Mouse (Mus musculus) gastrocnemius, adult 18-20 months (tissue): ENCODE measurements around the gene Arhgap1. TPM values are rescaled to one million over a fixed set of nuclear protein-coding genes. Genes with fewer than 3 reads are reported as not detected.
A peak's percentile ranks its signal among the peaks of the same experiment; 100 is the strongest.

ENCODE experiments used
- DNase-seq: peaks from one replicate; pipeline ENCODE4 v3.0.0; 2021; ENCODE audit warnings: low spot score
- total RNA-seq, 2 experiments: library from RNA; stranded (reverse); gene quantifications; 2 replicates each; pipeline ENCODE4 v1.2.3; 2021

Gene Arhgap1
- total RNA-seq, 2 experiments from 2014 or later, result 4.6 to 6.9 TPM

DNA sequence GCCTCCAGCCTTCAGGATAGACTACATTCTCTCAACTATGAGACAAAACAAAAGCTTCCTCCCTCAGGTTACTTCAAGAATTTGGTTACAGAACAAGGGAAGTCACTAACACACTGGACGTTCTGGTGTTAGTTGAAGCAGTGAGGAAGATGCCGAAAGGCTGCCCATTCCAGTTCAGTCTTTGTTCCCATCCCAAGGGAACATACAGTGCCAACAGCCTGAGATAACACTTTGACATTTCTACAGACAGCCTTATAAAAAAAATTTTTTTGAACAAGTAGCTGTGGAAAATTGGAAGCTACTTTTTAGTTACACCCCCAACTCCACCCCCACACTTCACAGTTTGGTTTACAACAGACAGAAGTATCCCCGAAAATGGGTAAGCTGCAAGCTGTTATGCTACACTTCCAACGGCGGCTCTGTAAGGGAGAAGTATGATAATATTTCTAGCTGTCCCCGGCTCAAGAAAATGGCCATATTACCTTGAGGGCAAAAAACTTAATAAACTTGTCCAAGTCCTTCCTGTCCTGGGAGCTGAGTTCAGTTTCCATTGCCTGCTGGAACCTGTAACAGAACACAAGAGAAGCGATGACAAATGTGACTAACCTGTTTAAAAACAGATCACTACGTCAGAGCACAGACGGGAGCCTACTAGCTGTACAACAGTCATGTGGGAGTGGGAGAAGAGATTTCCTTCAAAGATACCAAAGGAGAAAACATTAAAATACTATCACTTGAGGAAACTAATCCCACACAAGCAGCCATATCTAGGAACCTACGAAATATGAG lies 46.0 kb downstream of the Arhgap1 start:
- no peak for DNase-seq

- no peak for DNase-seq
Observed at GRCm38 (mm10) chr2:91696225-91696590, 46.5 kb downstream of the Arhgap1 start.

GRCm38 (mm10) chr2:91699225-91699624 lies 49.6 kb downstream of the Arhgap1 start:
- DNase-seq, result no peak

DNA sequence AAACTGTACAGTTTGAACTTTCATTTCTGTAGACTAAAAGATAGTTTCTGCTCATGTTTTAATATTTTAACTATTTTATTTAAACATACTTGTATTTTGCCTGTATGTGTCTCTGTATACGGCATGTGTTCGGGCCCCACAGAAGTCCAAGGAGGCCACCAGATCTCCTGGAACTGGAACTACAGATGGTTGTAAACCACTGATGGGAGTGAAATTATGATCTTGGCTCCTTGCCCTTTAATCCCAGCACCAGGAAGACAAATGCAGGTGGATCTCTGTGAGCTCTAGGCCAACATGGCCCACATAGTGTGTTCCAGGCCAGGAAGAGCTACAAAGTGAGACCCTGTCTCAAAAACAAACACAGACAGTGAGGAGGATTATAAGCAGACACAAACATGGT lies 51.7 kb downstream of the Arhgap1 start:
- DNase-seq, result no peak

DNA sequence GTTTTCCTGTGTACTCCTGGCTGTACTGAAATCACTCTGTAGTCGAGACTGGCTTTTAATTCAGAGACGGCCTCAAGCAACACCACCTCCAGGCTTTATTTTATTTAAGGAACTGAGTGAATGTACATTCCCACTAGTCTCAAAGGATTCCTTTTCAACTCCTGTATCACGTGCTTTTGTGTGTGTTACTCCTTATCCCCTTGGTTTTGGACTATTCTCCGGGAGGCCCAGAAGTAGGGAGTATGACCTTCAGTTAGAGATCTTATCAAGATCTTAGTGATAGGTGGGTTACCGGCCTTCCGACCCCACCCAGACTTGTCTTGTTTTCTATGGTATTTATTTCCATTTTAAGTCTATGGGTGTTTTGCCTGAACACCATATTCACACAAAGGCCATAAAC lies 56.1 kb downstream of the Arhgap1 start:
- no peak for DNase-seq

GRCm38 (mm10) chr2:91706456-91706855 lies 56.8 kb downstream of the Arhgap1 start:
- no peak for DNase-seq

- no peak for DNase-seq
Observed at GRCm38 (mm10) chr2:91708361-91708760, 58.7 kb downstream of the Arhgap1 start.

DNA sequence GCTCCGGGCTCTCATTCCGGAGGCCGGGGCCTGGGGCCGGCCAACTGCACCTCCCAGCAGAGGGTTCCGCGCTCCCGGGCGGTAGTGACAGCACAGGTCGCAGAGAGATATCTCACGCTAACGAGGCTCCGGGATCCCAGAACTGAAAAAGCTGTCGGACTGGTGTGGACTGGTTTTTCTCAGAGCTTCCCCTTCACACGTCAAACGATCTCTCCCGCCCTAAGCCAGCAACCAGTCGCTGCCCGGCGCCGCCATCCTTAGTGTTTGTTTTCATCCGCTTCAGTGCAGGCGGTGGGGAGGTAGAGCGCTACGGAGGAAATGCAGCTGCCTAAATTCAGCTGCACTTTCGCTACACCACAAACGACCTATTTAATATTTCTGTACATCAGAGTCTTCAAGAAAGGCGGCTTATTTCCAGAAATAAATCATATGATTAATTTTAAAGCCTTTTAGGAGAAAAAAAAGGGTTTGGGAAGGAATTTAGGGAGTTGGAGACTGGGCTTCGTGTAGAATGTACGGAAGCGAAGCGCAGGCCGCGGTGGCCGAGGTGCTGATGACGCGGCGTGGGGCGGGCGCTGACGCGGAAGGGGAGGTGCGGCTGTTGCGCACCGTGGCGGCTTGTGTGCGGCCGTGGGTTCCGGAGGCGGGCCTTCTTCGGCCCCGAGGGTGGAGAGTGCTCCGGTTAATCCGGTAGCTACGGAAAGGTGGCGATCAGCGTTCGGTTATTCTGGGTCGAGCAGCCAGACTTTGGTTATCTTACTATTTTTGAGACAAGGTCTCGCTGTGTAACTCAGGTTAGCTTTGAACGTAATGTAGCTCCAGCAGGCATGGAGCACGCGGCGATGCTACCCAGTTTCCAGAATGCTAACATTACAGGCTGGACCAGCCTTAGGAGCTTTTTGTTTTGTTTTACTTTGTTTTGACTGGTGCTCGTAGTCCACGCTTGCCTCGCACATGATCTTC lies 60.9 kb downstream of the Arhgap1 start, which contains the start of the genes Atg13 and Harbi1:
TSS of gene Atg13 (minus strand) at position 305 of the 963 bp plus-strand sequence.
TSS of gene Harbi1 (plus strand) at position 581 of the 963 bp plus-strand sequence.
- DNase-seq, result peak; percentile 93

GRCm38 (mm10) chr2:91711256-91711925 lies 61.7 kb downstream of the Arhgap1 start:
- no peak for DNase-seq

GRCm38 (mm10) chr2:91714921-91715320 lies 65.3 kb downstream of the Arhgap1 start:
- no peak for DNase-seq

- no peak for DNase-seq
Observed at GRCm38 (mm10) chr2:91718276-91718675, 68.6 kb downstream of the Arhgap1 start.

Other genes starting within 250 kb of the Arhgap1 start
- gene 1110051M20Rik, start 205.2 kb upstream of the Arhgap1 start, total RNA-seq, result 10 to 100 TPM; 14.4 to 21.7 TPM
- gene Lrp4, start 192.3 kb upstream of the Arhgap1 start, total RNA-seq, result 1 to 10 TPM; 8.8 to 9.6 TPM
- 10 to 100 TPM; 33.0 to 33.2 TPM for gene Ckap5, start 123.1 kb upstream of the Arhgap1 start, total RNA-seq
- gene F2, start 13.4 kb upstream of the Arhgap1 start, total RNA-seq, result under 1 TPM in 1 of 2 experiments, not detected in 1; 0.83 TPM
- gene Zfp408, start 69 bp upstream of the Arhgap1 start, total RNA-seq, result 1 to 10 TPM; 2.4 to 3.0 TPM
- gene Atg13, start 60.7 kb downstream of the Arhgap1 start, total RNA-seq, result 10 to 100 TPM; 33.6 to 37.8 TPM
- gene Harbi1, start 61.0 kb downstream of the Arhgap1 start, total RNA-seq, result 1 to 10 TPM; 5.4 to 6.2 TPM
- gene Ambra1, start 80.3 kb downstream of the Arhgap1 start, total RNA-seq, result 10 to 100 TPM; 14.3 to 17.0 TPM